Mouse (Mus musculus): ENCODE results near the gene Adcy3. TPM values are rescaled to one million over a fixed set of nuclear protein-coding genes. Genes with fewer than 3 reads are reported as not detected.

Adcy3 gene
- 10 to 100 TPM; 50.9 to 53.0 TPM for total RNA-seq (2021)
- long read RNA-seq, full-length matches to known transcripts = 17 of 116 reads
- long read RNA-seq, partial matches to known transcripts = 19 of 116 reads
- long read RNA-seq, other reads (novel, unspliced or antisense) = 80 of 116 reads

DNA sequence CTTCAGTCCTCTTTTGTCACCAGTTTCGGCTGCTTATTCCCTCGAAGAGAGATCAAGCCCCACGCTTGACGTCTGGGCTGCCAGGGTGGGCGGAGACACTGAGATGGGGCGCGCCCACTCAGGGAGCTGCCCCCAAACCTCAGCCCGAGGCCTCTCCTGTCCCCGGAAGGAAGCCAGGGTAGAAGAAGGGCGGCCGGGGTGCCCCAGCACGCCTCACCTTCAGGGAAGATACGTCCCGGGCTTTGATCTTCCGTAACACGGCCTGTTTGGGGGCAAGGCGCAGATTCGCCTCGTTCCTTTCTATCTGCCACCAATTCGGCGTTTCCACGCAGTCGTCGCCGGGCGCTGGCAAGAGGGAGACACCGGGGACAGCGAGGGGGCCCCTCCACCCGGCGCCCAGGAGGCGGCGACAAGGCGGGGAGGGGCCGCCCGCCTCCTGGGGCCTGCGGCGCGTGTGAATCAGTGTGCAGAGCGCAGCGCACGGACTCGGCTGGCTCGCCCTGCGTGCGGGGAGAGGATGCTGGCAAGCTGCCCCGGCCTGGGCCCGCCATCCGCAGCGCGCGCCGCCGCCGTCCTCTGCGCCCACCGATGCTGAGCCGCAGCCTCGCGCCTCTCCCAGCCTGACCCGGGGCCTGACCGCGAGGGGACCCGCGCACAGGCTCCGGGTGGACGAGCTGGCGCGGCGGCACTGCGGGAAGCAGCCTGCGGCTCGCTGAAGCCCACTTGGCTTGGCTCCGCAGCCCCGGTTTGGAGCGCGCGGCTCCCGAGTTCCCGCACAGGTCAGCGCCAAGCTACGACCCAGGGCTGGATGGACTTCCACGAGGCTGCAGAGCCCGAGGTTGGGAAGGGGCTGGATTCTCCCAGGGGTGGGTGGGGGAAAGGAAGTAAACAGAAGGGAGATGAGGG is at the start of gene Adcy3:
Gene Adcy3, plus strand, starts transcription at position 163 of the 906 bp plus-strand sequence.
- peak; percentile 63 to 74 for DNase-seq (ENCODE audit: low spot score in 2 of 2)

DNA sequence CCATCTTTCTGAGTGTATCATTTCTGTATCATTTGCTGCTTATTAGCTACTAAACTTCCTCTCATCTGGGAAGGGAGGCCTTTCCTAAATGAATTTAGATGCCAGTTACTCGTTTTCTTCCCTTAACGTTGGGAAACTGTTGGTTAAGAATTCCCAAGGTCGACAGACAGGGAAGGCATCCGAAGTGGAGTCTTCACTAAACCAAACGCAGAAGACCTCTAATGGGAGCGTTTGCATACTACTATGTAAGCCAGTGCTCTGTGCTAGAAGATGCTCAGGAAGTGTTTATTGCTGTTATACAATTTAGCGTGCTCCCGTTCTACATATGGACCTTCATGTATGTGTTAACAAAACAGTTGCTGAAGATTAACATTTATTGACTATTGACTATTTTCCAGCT is 49.5 kb upstream of the Adcy3 start:
- DNase-seq (ENCODE audit: low spot score in 2 of 2) = no peak

DNA sequence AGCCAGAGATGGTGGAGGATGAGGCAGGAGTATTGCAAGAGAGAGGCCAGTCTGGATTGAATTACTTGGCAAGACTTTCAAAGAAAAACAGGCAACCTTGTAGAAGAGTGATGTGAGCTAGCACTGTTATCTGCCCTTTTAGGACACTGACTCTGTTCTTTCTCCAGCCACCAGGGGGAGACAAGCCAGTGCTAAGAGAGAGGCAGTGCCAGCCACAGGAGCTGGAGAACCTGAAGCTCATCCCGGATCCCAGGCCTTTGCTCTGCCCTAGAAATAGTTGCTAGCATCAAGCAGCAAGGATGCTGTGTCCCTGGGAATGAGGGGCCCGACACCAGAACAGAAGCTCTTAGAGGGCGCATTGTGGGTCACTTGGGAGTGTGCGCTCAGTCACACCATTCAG is 25.5 kb upstream of the Adcy3 start:
- DNase-seq (ENCODE audit: low spot score in 2 of 2) = peak; percentile 52 to 83

DNA sequence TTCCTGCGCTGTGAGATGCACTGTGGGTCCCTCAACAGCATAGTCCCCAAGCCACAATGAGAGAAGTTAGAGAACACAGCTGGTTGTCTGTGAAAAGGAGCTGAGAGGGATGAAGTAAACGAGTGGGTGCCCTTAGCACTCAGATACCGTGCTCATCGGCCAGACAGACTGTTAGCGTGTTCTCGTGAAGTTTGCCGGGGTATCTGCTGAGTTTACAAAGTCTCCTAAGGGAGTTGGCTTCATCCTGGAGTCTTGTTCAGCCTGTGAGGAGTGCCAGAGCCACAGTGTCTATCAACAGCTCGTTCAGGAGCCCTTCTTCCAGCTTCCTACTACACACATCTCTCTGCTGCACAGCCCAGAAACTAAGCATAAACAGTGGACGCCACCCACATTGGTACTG is 16.8 kb upstream of the Adcy3 start:
- no peak for DNase-seq (ENCODE audit: low spot score in 2 of 2)

DNA sequence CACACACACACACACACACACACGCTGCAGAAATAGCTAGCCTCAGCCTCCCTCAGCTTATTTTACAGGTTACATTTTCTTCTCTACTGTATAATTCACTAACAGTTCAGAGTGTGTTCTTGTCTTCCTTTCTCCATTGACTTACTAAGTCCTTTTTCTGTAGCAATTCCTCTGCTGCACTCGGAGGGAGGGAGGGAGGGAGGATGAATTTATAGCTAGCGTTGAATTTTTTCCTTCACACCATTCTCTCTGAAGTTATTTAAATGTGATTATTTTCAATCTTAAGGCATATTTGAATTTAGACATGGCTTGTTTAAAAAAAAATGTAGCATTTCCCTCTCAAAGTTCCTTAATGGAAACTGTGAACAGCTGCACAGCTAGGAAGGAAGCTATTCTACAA is 15.8 kb upstream of the Adcy3 start:
- no peak for DNase-seq (ENCODE audit: low spot score in 2 of 2)

DNA sequence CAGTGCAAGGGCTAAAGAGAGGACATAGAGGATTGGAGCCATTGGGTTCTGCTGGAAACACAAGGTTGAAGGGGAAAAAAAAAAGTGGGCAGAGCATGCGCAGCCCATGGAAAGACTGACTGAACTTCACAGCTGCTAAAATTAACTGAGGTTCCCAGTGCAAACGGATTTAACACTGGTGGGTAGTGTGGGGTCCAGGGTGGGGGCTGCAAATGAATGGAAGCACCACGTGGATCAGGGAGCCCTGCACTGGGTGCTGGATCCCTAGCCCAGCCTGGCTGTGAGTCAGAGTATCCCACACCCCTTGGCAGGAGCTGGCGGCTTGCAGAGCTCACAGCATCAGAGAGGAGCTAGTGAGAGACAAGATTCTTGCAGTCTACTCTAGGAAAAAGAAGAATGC is 15.3 kb upstream of the Adcy3 start:
- peak; percentile 25 to 61 for DNase-seq (ENCODE audit: low spot score in 2 of 2)

DNA sequence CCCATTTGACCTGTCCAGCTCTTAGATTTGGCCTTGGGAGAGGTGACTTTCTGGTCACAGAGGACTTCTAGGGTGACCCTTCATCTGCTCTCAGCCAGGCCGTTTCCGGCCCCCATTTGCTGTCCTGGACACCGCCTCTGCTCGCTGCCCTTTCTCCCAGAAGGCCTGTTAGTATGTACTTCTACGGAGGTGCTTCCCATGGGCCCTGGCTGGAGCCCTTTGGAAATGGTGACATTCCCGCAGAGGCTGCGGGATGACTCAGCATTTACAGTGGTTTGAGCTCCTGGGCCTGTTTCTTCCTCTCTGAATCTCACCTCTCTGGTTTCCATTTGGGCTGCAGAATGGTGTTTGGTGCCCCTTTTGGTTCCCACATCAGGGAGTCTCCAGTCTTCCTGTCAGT is 5.6 kb upstream of the Adcy3 start:
- no peak for DNase-seq (ENCODE audit: low spot score in 2 of 2)

DNA sequence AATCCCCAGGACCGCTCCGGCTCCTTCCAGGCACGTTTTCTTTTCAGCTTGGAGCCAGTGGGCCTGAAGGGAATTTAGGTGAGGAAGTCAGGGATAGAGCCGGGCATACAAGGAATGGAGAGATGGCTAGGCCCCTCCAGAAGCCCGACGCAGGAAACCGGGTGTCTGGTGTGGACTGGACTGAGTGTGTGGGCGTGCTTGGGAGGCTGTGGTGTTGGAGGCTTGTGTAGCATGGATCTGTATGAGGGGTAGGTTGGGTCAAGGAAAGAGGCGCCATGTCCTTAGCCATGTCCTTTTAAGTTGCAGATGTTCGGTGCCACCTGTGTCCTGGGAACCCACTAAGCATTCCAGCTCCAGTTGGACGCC is 927 bp downstream of the Adcy3 start:
- DNase-seq (ENCODE audit: low spot score in 2 of 2) = peak in 1 of 2 experiments; percentile 17

DNA sequence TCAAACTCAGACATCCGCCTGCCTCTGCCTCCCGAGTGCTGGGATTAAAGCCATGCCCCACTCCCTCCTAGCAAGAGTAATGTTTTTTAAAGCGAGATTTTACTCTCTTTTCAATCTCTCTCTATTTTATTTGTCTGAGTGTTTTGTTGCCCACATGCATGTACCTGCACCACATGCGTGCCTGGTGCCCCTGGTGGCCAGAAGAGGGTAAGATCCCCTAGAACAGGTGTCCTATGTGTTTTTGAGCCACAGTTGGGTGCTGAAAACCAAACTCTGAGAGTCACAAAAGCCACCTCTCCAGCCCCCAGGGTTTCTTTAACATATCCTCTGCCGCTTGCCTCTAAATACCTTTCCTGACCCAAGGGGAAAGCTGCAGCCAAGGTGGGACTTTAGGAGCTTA is 10.3 kb downstream of the Adcy3 start:
- DNase-seq (ENCODE audit: low spot score in 2 of 2) = no peak

DNA sequence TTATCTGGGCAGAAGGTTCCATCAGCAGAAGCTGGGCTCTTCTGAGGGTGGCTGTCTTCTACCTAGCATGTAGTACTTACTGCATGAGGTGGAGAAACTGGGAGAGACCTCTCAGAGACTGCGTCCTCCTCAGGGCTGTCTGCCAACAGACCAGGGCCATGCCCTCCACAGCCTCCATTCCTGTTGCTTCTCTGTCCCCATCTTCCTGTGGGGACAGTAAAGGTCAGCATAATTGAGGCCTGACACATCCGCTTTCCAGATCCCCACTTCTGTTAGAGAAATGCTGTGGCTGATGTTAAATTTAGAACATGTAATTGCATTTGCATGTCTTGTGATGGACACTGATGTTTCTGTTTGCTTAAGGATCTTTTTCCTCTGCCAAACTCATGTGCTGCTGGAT is 18.0 kb downstream of the Adcy3 start:
- DNase-seq (ENCODE audit: low spot score in 2 of 2) = no peak

DNA sequence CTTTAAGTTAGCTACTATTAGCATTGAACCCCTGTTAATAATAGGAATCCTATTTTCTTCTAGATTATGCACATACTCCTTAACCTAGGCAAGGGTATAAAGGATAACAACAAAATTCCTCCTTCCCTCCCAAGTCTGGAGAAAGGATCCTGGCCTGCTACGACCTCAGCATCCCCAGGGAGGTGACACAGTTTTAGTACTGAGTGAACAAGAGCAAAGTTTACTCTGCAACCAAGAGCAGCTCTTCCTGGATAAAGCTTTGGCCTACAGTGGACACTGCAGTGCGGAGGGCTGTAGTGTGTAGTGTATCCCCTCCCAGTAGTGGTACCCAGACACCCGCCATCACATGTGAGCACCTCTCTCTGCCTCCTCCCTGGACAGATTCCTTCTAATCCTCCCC is 19.1 kb downstream of the Adcy3 start:
- no peak for DNase-seq (ENCODE audit: low spot score in 2 of 2)

DNA sequence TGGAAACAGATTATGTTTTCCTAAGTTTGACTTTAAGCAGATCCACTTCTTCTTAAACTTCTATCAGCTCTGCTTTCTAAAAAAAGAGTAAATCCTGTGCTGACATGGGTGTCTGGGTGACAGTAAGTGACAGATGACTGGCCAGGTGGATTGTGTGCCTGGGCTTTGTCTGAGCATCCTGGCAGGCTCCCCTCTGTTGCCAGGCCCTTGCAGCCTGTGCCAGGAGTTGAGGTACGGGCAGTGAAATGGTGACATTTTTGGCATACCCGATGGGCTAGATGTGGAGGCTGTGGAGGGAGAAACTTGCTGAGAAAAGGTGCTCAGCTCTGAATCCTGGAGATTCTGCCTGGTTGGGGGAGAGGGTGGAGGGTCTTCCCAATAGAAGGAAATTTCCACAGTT is 24.6 kb downstream of the Adcy3 start:
- no peak for DNase-seq (ENCODE audit: low spot score in 2 of 2)

DNA sequence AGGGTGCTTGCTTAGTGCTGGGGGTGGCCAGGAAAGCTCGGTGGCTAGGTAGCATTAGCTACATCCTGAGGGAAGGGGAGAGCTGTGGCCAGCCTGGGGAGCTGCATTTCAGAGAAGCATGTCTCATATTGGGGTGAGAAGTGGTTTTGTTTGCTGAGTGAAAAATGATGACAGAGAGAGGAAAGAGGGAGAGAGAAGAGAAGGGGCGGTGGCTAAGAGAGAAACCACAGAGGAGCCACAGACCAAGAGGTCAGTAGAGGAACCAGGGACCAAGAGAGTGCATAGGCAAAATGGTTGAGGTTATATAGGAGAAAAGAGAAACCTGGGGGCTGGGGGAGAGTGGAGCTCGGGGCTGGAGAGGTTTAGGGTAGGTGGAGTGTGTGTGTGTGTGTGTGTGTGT is 25.3 kb downstream of the Adcy3 start:
- no peak for DNase-seq (ENCODE audit: low spot score in 2 of 2)

DNA sequence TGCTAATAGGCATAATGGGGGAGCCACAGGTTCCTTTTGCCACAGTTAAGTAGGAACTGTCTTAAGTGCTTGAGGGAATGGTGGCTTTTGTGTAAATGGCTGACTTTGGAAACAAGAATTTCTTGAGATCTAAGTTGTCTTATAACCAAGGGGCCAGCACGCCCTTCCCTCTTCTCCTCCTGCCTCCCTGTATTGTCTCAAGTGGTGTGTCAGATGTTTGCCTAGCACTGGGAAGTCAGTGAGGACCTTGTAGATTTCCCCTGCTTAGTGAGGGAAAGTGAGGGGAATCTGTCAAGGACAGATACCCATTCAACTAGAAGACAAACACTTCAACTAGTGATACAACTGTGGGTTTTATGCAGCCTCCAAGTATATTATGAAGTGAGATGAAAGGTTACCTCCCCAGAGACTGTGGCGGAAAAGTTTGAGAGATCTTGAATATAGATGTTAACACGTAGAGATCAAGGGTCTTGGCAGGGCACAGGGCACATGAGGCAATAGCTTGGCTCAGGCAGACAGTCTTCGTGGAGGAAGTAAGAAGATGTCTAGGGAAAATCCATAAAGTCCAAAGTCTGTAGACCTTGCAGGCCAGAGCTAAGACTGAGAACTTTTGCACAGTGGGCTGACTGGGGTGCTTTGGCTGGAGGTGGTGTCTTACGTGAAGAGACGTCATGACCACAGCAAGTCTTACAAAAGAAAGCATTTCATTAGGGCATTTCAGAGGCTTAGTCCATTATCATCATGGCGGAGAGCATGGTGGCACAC is 26.1 kb downstream of the Adcy3 start:
- no peak for DNase-seq (ENCODE audit: low spot score in 2 of 2)

DNA sequence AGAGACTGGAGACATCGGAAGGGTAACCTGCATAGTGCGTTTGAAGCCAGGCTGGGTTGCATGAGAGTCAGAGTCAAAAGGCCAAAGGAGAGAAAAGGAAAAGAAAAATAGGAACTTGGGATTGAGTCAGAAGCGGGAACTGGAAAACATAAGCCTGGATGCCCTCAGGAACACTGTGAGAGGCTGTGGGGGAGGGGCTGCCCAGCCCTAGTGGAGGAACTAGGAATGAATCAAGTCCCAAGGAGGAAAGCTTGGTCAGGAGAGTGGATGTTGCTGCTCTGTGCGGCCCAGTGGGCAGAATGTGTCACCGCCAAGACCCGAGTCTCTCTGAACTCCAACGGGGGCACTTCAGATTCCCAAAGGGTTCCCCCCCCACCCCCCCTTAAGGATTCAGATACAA is 27.4 kb downstream of the Adcy3 start:
- DNase-seq (ENCODE audit: low spot score in 2 of 2) = no peak

DNA sequence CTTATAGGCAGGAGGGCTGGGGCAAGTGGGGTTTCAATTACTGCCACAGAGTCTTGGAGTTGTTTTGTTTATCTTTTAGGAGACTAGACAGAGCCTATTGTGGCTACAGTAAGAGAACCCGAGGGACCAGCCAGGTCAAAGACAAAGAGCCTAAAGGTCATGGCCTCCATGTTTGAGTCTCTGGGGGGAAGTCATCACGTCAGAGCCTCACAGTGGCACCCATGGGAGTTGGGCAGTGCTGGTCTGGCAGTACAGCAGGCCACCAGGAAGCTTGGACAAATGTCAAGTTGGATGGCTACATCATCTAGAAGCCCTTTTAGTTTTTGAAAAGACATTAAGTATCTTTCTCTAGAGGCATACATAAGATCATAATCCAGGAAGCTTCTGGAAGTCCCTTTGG is 30.0 kb downstream of the Adcy3 start:
- no peak for DNase-seq (ENCODE audit: low spot score in 2 of 2)

DNA sequence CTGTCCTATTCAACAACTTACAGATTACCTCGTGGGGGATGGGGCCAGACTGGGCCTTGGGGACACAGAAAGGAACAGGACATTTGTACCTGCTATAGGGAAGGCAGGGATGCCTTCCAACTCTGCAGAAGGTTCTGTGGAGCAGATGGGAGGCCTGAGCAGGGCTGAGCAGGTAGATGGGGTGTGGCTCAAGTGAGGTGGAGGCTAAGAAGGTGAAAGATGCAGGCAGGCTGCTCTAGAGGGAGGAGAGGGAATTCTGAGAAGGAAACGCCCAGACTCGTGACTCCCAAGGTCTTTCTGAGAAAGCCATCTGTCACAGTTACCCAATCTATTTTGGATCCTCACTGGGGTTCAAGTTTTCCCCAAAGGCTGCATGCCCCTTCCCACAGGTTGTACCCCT is 34.1 kb downstream of the Adcy3 start:
- DNase-seq (ENCODE audit: low spot score in 2 of 2) = no peak

DNA sequence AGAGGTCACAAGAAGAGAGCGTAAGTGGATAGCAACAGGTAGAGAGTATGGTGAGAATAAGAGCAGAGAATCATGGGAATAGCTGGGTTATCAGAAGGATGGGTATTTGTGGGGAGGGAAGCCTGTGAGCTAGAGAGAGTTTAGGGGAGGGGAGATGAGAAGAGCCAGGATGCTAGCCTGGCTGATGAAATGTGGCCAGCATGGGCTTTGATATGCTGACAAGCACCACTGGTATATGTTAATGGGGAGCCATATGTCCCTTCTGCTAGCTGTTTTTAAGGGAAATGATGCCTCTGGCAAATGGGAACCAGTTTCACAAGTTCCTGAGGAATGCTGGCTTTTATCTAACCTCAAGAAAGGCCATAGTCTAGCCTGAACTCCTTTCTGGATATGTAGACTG is 36.2 kb downstream of the Adcy3 start:
- no peak for DNase-seq (ENCODE audit: low spot score in 2 of 2)

DNA sequence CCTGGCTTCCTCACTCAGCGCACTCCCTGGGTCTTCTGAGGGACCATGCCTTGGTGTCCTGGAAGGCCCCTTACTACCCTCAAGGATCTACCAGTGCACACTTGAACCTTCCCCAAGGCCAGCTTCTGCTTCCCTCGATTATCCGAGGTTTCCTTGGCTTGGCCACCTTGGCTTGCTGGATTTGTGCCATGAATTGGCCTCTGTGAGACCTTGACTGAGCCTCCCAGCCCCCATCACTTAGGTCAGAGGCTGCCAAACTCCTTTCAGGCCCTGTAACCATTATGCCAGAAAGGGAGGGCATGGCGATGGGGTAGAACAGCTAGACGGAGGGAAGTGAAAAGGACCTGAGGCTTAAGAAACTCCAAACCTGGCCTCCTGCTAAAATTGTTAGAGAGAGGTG is 36.7 kb downstream of the Adcy3 start:
- DNase-seq (ENCODE audit: low spot score in 2 of 2) = no peak

DNA sequence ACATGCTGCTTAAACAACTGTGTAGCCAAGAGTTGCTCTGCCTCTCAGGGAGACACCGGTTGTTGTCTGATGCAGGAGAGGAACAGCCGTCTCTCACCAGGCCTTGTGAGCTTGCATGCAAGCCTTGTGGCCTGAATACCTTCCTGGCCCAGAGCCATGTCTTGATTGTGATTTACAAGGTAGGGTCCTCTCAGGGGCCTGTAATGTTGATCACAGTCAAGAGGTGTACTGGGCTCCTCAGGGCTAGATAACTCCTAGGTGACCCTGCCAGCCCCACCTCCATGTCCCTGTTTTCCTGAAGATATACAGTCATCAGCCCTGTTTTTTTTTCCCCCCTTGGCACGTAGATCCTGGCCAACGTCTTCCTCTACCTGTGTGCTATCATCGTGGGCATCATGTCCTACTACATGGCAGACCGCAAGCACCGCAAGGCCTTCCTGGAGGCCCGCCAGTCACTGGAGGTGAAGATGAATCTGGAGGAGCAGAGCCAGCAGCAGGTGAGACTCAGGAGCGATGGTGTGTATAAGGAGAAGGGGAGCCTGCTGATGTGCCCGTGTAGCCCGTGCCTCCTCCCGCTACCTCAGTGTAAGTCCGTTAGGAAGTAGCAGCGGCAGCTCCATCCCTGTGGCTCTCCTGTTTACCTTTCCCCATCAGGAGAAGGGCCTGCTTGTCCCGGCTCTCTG is 40.3 kb downstream of the Adcy3 start:
- DNase-seq (ENCODE audit: low spot score in 2 of 2) = no peak

DNA sequence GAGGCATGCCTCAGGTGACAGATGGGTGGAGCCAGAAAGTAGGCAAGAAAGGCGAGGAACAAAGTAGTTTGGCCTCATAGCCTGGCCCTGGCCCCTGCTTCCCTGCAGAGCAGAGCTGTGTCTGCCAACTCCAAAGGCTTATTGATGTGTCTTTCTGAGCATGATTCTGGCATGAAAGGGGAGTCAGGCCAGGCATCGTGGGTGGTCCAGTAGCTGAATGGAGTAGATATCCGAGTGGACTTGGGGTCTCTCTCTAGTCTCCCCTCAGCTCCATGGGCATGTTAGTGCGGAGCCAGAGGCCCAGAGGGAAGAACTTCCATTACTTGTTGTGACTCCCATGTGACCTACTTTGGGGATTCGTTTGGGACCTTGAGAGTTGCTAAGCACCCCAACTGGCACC is 45.9 kb downstream of the Adcy3 start:
- no peak for DNase-seq (ENCODE audit: low spot score in 2 of 2)

Measured in layer of hippocampus, adult 18-20 months (tissue).